Mouse (Mus musculus): ENCODE data around the gene Macf1.
A peak's percentile ranks its signal among the peaks of the same experiment; 100 is the strongest.

Macf1 gene

GRCm38 (mm10) chr4:123591026-123591635 is 93.0 kb downstream of the Macf1 start:
- DNase-seq, result peak in 1 of 2 experiments; percentile 32

GRCm38 (mm10) chr4:123589496-123589895 is 94.7 kb downstream of the Macf1 start:
- no peak for DNase-seq

GRCm38 (mm10) chr4:123588353-123589301 is 95.5 kb downstream of the Macf1 start:
- DNase-seq, result peak in 1 of 2 experiments; percentile 32

GRCm38 (mm10) chr4:123587616-123588015 is 96.5 kb downstream of the Macf1 start:
- DNase-seq, result no peak

- DNase-seq, result no peak
These were observed 99.5 kb downstream of the Macf1 start for GRCm38 (mm10) chr4:123584720-123585093.

- no peak for DNase-seq
These were observed 100.0 kb downstream of the Macf1 start for GRCm38 (mm10) chr4:123584084-123584719.

GRCm38 (mm10) chr4:123577469-123578088 is 106.6 kb downstream of the Macf1 start:
- no peak for DNase-seq

GRCm38 (mm10) chr4:123572434-123573336 is 111.5 kb downstream of the Macf1 start:
- no peak for DNase-seq

GRCm38 (mm10) chr4:123571869-123572268 is 112.3 kb downstream of the Macf1 start:
- DNase-seq, result no peak

- no peak for DNase-seq
These were observed 118.8 kb downstream of the Macf1 start for GRCm38 (mm10) chr4:123565291-123565861.

- DNase-seq, result no peak
These were observed 119.9 kb downstream of the Macf1 start for GRCm38 (mm10) chr4:123564051-123564791.

GRCm38 (mm10) chr4:123562177-123562815 is 121.9 kb downstream of the Macf1 start:
- DNase-seq, result no peak

- DNase-seq, result no peak
These were observed 123.3 kb downstream of the Macf1 start for GRCm38 (mm10) chr4:123560896-123561295.

GRCm38 (mm10) chr4:123558496-123558895 is 125.7 kb downstream of the Macf1 start:
- DNase-seq, result no peak

- no peak for DNase-seq
These were observed 128.9 kb downstream of the Macf1 start for GRCm38 (mm10) chr4:123555251-123555650.

- no peak for DNase-seq
These were observed 131.5 kb downstream of the Macf1 start for GRCm38 (mm10) chr4:123552689-123553088.

- peak; percentile 32 to 46 for DNase-seq
These were observed 135.8 kb downstream of the Macf1 start for GRCm38 (mm10) chr4:123548317-123548716.

GRCm38 (mm10) chr4:123543691-123544090 is 140.5 kb downstream of the Macf1 start:
- DNase-seq, result no peak

GRCm38 (mm10) chr4:123535271-123535670 is 148.9 kb downstream of the Macf1 start:
- DNase-seq, result peak; percentile 73 to 82

GRCm38 (mm10) chr4:123532001-123532400 is 152.2 kb downstream of the Macf1 start:
- no peak for DNase-seq
